Mouse (Mus musculus): ENCODE results near the gene Anxa8. TPM values are rescaled to one million over a fixed set of nuclear protein-coding genes. Genes with fewer than 3 reads are reported as not detected.

Gene Anxa8
- not detected for polyA plus RNA-seq (2017; shearing (Covaris generic))

GRCm38 (mm10) chr14:34085731-34086130 is at the start of gene Anxa8:
Gene Anxa8 (plus strand): TSS chr14:34085981.

GRCm38 (mm10) chr14:34052516-34052915 is 33.3 kb upstream of the Anxa8 start, which contains the start of gene Antxrl:
Gene Antxrl (plus strand): TSS chr14:34052707.

GRCm38 (mm10) chr14:34102601-34103000 is 16.8 kb downstream of the Anxa8 start, which contains the start of gene A630023A22Rik:
Gene A630023A22Rik (minus strand): TSS chr14:34102754.

Other genes with a start within 250 kb of the Anxa8 start
- not detected for gene Gdf10, start 162.4 kb upstream of the Anxa8 start, polyA plus RNA-seq (2017; shearing (Covaris generic))
- not detected for gene Gdf2, start 144.9 kb upstream of the Anxa8 start, polyA plus RNA-seq (2017; shearing (Covaris generic))
- gene Rbp3, start 132.0 kb upstream of the Anxa8 start, polyA plus RNA-seq (2017; shearing (Covaris generic)) = not detected
- not detected for gene Zfp488, start 107.2 kb upstream of the Anxa8 start, polyA plus RNA-seq (2017; shearing (Covaris generic))
- not detected for gene Gm30083, start 70.8 kb upstream of the Anxa8 start, polyA plus RNA-seq (2017; shearing (Covaris generic))
- not detected for gene Gm5460, start 69.2 kb upstream of the Anxa8 start, polyA plus RNA-seq (2017; shearing (Covaris generic))
- not detected for gene Antxrl, start 33.3 kb upstream of the Anxa8 start, polyA plus RNA-seq (2017; shearing (Covaris generic))
- gene A630023A22Rik, start 16.8 kb downstream of the Anxa8 start, polyA plus RNA-seq (2017; shearing (Covaris generic)) = not detected
- not detected for gene Npy4r, start 66.5 kb downstream of the Anxa8 start, polyA plus RNA-seq (2017; shearing (Covaris generic))
- 0.05 TPM for gene Gprin2, start 115.7 kb downstream of the Anxa8 start, polyA plus RNA-seq (2017; shearing (Covaris generic))
- gene Syt15, start 133.6 kb downstream of the Anxa8 start, polyA plus RNA-seq (2017; shearing (Covaris generic)) = 0.17 TPM
- 4.7 TPM for gene Shld2, start 224.5 kb downstream of the Anxa8 start, polyA plus RNA-seq (2017; shearing (Covaris generic))
- gene Glud1, start 224.7 kb downstream of the Anxa8 start, polyA plus RNA-seq (2017; shearing (Covaris generic)) = 12.3 TPM

Data from CD4-positive, CD25-positive, alpha-beta regulatory T cell, adult 9 weeks (primary cell).